Mouse (Mus musculus): Measurements from ENCODE around the gene Thap3. TPM values are rescaled to one million over a fixed set of nuclear protein-coding genes. Genes with fewer than 3 reads are reported as not detected.

Gene Thap3
- 23.2 and 34.7 TPM in 2 replicates for polyA plus RNA-seq (2015; fragmentation: Nextera tagmentation; extraction: Ambion mirVana)

DNA sequence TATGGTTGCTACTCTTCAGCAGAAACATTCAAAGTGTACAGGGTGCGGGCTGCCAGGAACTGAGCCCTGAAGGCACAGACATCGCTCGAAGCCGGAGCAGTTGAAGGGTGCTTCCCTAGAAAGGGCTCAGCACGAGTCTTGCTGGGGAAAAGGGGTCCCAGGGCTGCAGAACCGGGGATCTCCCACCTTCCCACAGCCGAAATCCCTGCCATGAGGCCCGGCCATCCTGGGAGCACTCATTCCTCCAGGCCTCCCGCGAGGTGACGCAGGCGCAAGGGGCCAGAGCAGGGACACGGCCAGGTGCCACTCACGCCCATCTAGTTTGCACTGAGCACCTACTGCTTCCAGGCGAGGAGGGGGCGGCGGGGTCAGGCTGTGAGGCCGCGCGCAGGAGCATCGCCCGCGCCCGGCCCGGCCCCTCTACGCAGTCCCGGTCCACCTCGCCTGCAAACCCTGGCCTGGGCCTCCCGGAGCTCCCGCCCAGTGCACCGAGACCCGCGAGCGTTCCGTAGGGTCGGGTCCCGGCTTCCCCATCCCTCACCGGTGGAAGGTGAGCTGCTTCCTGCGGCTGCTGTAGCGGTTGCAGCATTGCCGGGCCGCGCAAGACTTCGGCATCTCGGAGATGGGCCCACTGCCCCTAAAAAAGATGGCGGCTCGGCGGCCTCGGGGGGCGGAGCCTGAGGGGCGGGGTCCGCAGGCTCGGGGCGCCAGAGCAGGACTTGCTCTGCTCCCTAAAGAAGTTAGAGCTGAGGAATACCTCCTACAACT is at the start of gene Thap3:
TSS of gene Thap3 (minus strand) at position 656 of the 768 bp plus-strand sequence.

GRCm38 (mm10) chr4:152038225-152038984 is 49.6 kb upstream of the Thap3 start, which contains the start of gene Tas1r1:
Tas1r1 (minus strand) TSS chr4:152038568.

GRCm38 (mm10) chr4:152027524-152027923 is 38.7 kb upstream of the Thap3 start, which contains the start of gene Zbtb48:
Zbtb48 (minus strand) TSS chr4:152027671.

DNA sequence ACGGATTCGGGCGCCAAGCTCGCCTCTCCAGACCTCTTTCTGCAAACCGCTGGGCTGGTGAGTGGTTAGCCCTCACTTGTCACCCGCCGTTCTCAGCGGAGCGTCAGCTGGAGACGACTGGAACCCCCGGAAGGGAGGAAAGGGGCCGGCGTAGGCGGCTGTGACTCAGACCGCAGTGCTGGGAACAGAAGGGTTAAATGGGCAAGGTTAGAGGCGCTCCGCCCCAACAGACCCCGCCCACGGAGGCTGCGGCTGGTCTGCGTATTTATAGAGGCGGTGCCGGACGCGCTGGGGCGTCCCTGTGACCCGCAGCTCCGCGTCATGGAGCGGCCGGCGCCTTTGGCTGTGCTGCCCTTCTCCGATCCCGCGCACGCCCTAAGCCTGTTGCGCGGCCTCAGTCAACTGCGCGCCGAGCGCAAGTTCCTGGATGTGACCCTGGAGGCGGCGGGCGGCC is 19.9 kb upstream of the Thap3 start, which contains the start of gene Klhl21:
TSS of gene Klhl21 (plus strand) at position 182 of the 454 bp plus-strand sequence.

GRCm38 (mm10) chr4:151996173-151996950 is 7.6 kb upstream of the Thap3 start, which contains the start of gene Phf13:
Phf13 (minus strand) TSS chr4:151996258.

DNA sequence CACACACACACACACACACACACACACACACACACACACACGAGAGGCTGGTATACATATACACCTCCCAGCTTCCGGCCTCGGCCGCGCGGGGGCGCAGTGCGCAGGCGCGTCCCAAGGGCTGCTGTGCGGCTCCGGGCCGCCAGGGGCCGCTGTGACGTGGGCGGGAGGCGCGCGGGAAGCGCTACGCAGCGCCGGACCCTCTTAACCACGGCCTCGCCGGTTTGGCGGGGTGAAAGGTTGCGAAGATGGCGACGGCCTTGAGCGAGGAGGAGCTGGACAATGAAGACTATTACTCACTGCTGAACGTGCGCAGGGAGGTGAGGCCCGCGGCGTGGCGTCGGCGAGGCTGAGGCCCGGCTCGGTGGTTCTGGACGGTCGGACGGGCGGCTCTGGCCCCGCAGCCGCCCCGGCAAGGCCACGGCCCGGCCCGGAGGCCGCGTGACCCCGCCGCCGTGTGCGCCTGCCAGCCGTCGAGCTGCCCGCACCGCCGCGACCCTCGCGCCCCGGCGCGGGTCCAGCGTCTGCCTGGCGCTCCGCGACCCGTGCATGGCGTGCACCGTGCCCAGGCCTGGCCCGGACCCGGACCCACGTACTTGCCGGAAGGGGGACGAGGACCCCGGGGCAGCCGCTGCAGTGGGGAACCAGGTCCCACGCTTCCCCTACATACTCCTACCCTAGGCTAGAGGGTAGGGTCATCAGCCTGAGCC is 55.1 kb downstream of the Thap3 start, which contains the start of gene Dnajc11:
TSS of gene Dnajc11 (plus strand) at position 187 of the 710 bp plus-strand sequence.

Other genes starting within 250 kb of the Thap3 start
- 58.7 and 71.7 TPM in 2 replicates for gene Camta1, start 127.1 kb downstream of the Thap3 start, polyA plus RNA-seq (2015; fragmentation: Nextera tagmentation; extraction: Ambion mirVana)
- gene Dnajc11, start 55.3 kb downstream of the Thap3 start, polyA plus RNA-seq (2015; fragmentation: Nextera tagmentation; extraction: Ambion mirVana): 27.4 and 30.3 TPM in 2 replicates
- gene Phf13, start 7.3 kb upstream of the Thap3 start, polyA plus RNA-seq (2015; fragmentation: Nextera tagmentation; extraction: Ambion mirVana): 18.1 and 18.7 TPM in 2 replicates
- 24.9 and 27.0 TPM in 2 replicates for gene Klhl21, start 19.8 kb upstream of the Thap3 start, polyA plus RNA-seq (2015; fragmentation: Nextera tagmentation; extraction: Ambion mirVana)
- gene Zbtb48, start 38.7 kb upstream of the Thap3 start, polyA plus RNA-seq (2015; fragmentation: Nextera tagmentation; extraction: Ambion mirVana): 6.2 and 6.4 TPM in 2 replicates
- gene Tas1r1, start 49.6 kb upstream of the Thap3 start, polyA plus RNA-seq (2015; fragmentation: Nextera tagmentation; extraction: Ambion mirVana): 0.08 TPM in 1 of 2 replicates, not detected in the other
- 14.1 and 14.7 TPM in 2 replicates for gene Nol9, start 50.3 kb upstream of the Thap3 start, polyA plus RNA-seq (2015; fragmentation: Nextera tagmentation; extraction: Ambion mirVana)
- 7.8 TPM in 2 replicates for gene Plekhg5, start 83.5 kb upstream of the Thap3 start, polyA plus RNA-seq (2015; fragmentation: Nextera tagmentation; extraction: Ambion mirVana)
- 0.16 and 0.41 TPM in 2 replicates for gene Tnfrsf25, start 126.9 kb upstream of the Thap3 start, polyA plus RNA-seq (2015; fragmentation: Nextera tagmentation; extraction: Ambion mirVana)
- gene Espn, start 163.4 kb upstream of the Thap3 start, polyA plus RNA-seq (2015; fragmentation: Nextera tagmentation; extraction: Ambion mirVana): 0.65 and 0.78 TPM in 2 replicates
- gene Hes2, start 169.9 kb upstream of the Thap3 start, polyA plus RNA-seq (2015; fragmentation: Nextera tagmentation; extraction: Ambion mirVana): not detected in 2 replicates
- 26.4 and 29.8 TPM in 2 replicates for gene Acot7, start 189.1 kb upstream of the Thap3 start, polyA plus RNA-seq (2015; fragmentation: Nextera tagmentation; extraction: Ambion mirVana)

All from urinary bladder, postnatal 0 days (tissue).